Mouse (Mus musculus) intestine, embryonic 14.5 days (tissue): ENCODE results near the gene Oasl2. TPM values are rescaled to one million over a fixed set of nuclear protein-coding genes. Genes with fewer than 3 reads are reported as not detected.
A peak's percentile ranks its signal among the peaks of the same experiment; 100 is the strongest.
"Not testable (repeated sequence)": the region's sequence is repeated elsewhere in the genome, so short reads cannot be mapped to it uniquely, and the experiment has no call there.

ENCODE experiments used
- ATAC-seq: fragments of 200-750 bp; cut with Nextera tagmentation; replicated peaks from 2 replicates; pipeline ENCODE4 v1.8.0; 2017; ENCODE audit warnings: low read depth, moderate number of reproducible peaks, moderate TSS enrichment, moderate library complexity; ENCODE audit not compliant: low FRiP score, low TSS enrichment
- DNase-seq: peaks from one replicate; pipeline ENCODE4 v3.0.0-alpha.2; 2018; ENCODE audit warnings: low spot score
- H3K27ac ChIP-seq: fragments of 300-500 bp; sonication (generic); 2 replicates; pipeline ENCODE4 v1.5.1; 2014; ENCODE audit warnings: low read depth, mild to moderate bottlenecking, control low read depth
- H3K27me3 ChIP-seq: fragments of 300-500 bp; sonication (generic); replicated peaks from 2 replicates; pipeline ENCODE4 v1.6.1; 2014; ENCODE audit warnings: low read length, control low read depth; ENCODE audit not compliant: control insufficient read depth, insufficient read depth
- H3K36me3 ChIP-seq: fragments of 300-500 bp; sonication (generic); 2 replicates; pipeline ENCODE4 v1.6.1; 2014; ENCODE audit warnings: low read length, control low read depth; ENCODE audit not compliant: control insufficient read depth, insufficient read depth
- H3K4me1 ChIP-seq: fragments of 300-500 bp; sonication (generic); replicated peaks from 2 replicates; pipeline ENCODE4 v1.6.1; 2014; ENCODE audit warnings: low read length, control low read depth, mixed read lengths; ENCODE audit not compliant: control insufficient read depth, insufficient read depth
- H3K4me2 ChIP-seq: fragments of 300-500 bp; sonication (generic); 2 replicates; pipeline ENCODE4 v1.6.1; 2014; ENCODE audit warnings: low read length
- H3K4me3 ChIP-seq: fragments of 300-500 bp; sonication (generic); 2 replicates; pipeline ENCODE4 v1.5.1; 2014; ENCODE audit warnings: low read depth, low read length, control low read depth, mixed read lengths
- H3K9ac ChIP-seq: fragments of 300-500 bp; sonication (generic); 2 replicates; pipeline ENCODE4 v1.6.1; 2014; ENCODE audit warnings: mild to moderate bottlenecking, low read length
- H3K9me3 ChIP-seq: fragments of 300-500 bp; sonication (generic); 2 replicates; pipeline ENCODE4 v1.6.1; 2016; ENCODE audit warnings: low read length, control low read depth; ENCODE audit not compliant: control insufficient read depth
- WGBS: fragments of 180-500 bp; shearing (Covaris S2); extraction: QIAGEN DNeasy Blood & Tissue Kit; methylation state at CpG from one replicate; pipeline ENCODE4 v1.1.7; 2014; 5-methylcytosine and 5-hydroxymethylcytosine counted together
- polyA plus RNA-seq: library from polyadenylated mRNA; unstranded; fragments of >200 nt; fragmentation: Nextera tagmentation; extraction: Ambion mirVana; gene quantifications from 2 replicates; pipeline ENCODE4 v1.2.1, GENCODE M21; 2014

Oasl2 gene
- 5.1 and 8.3 TPM in 2 replicates for polyA plus RNA-seq

DNA sequence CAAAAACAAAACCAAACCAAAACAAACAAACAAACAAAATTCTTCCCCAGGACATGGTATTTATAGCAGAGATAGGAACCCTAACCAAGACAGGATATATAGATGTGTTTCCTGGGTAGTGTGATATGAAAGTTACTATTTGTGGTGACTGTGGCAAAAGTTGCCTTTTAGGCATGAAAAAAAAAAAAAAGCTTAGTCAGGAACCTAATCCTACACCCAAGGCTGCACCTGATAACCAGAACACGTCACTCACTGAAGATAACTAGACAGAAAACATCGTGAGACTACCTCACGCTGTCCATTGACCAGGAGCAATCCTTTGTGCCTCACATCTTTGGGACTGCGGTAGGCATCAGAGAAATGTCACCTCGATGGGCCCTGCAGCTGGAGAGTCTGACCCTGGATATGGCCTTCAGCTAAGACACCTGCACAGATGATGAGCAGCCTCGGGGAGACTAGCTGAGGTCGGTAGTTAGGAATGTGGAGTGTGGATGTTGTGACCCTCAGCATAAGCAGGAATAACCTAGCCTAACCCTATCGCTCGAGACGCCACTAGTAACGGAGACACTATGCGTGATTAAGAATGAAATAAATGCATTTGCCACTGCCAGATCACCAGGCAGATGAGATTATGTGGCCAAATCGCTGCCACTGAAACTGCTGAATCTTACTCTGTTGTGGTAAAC is at the start of gene Oasl2:
TSS of gene Oasl2 (plus strand) at position 249 of the 686 bp plus-strand sequence.
- Histone ChIP-seq H3K36me3 (no peaks in the 10 kb centered on the region), H3K27ac (no peak within 1 kb of the TSS; the same call in 1 of the 2 replicates), H3K4me2 (peak within 1 kb of the TSS; percentile 32), H3K27me3 (no peaks in the 10 kb centered on the region), H3K4me3 (peak within 1 kb of the TSS; percentile 12), H3K4me1 (no peaks in the 10 kb centered on the region), H3K9ac (no peak within 1 kb of the TSS), H3K9me3 (no peaks in the 10 kb centered on the region)
- peak; percentile 62 for DNase-seq
- 64% methylated on average over 13 of the region's 13 CpGs for WGBS
- ATAC-seq: no peak

DNA sequence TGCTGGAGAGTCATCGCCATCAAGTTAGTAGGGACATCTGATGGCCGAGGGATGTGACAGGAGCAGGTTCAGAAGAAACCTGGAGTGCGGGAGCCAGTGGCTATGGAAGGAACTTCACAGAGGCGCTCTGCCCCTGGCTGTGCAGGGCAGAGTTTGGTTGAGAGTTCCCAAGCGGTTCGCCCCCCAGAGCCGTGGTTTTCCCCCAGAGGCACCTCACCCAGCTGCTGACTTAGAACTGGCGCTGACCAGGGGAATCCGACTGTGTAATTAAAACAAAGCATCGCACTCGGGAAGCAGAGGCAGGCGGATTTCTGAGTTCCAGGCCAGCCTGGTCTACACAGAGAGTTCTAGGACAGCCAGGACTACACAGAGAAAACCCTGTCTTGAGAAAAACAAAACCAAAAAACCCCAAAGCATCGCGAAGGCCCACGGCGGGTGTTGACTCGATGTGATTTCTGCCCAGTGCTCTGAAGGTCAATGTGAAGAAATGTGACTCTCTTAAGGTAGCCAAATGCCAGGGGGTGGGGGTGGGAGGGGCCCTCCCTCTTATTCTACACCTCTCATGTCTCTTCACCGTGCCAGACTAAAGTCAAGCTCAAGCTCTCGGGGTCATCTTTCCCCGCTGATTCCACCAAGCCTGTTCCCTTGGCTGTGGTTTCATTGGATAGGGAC is 45.0 kb upstream of the Oasl2 start:
- Histone ChIP-seq H3K4me2 (no peak overlapping the region), H3K9ac (no peak overlapping the region), H3K36me3 (no peaks in the 10 kb centered on the region), H3K27ac (no peak overlapping the region), H3K4me1 (no peaks in the 10 kb centered on the region; the same call in 1 of the 2 replicates), H3K9me3 (no peaks in the 10 kb centered on the region), H3K4me3 (no peak overlapping the region), H3K27me3 (no peaks in the 10 kb centered on the region)
- 82% methylated on average over 20 of the region's 20 CpGs for WGBS
- DNase-seq (no peak), ATAC-seq (no peak)

DNA sequence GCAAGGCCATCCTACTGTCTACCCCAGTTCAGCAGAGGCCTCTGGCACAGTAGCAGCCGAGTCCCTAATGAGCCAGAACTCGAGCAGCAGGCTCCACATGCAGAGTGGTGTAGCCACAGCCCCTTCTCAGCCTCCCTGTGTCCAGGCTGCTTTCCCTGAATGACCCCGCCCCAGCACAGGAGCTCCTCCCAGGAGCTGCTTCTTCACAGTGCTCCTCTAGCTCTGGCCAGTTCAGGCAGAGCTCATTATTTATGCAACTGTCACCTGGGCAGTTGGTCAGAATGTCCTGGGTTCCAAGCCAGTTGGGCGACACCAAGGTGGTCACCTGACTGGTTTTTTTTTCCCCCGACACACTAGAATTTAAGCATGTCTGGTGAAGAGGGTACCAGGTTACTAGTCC is 43.4 kb upstream of the Oasl2 start, which contains the start of gene 4930519G04Rik:
TSS of gene 4930519G04Rik (plus strand) at position 301 of the 400 bp plus-strand sequence.
- not testable (repeated sequence) for H3K4me3 ChIP-seq, H3K4me1 ChIP-seq, ATAC-seq, H3K9ac ChIP-seq, H3K27me3 ChIP-seq, H3K36me3 ChIP-seq, H3K27ac ChIP-seq, DNase-seq, H3K9me3 ChIP-seq, H3K4me2 ChIP-seq
- 77% methylated on average over 3 of the region's 5 CpGs for WGBS

DNA sequence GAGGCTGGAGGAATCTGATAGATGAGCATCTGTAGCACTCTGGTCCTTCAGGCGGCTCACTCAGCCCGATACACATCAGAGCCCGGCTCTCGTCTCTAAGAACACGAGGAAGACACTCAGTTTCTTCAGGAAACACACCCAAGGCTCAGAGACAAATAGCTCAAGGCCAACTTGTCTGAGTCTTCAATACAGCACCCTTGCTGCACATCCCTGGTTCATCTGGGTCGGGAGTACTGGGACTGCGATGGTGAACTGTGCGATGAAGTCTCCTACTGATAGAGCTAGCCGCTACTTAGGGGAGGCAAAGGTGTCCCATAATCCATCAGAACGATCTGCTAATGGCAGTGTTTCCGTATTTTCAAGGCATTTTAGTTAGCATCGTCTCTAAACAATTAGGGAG is 38.2 kb upstream of the Oasl2 start, which contains the start of gene Gm9936:
TSS of gene Gm9936 (minus strand) at position 101 of the 400 bp plus-strand sequence.
- Histone ChIP-seq H3K4me3 (peak within 1 kb of the TSS; percentile 21), H3K4me2 (peak within 1 kb of the TSS; percentile 46), H3K9ac (no peak within 1 kb of the TSS), H3K27me3 (peaks cover 7% of the 10 kb centered on the region), H3K9me3 (no peaks in the 10 kb centered on the region), H3K27ac (no peak within 1 kb of the TSS), H3K4me1 (no peaks in the 10 kb centered on the region; the same call in 1 of the 2 replicates), H3K36me3 (no peaks in the 10 kb centered on the region)
- ATAC-seq: no peak
- 83% methylated on average over 12 of the region's 12 CpGs for WGBS
- no peak for DNase-seq

DNA sequence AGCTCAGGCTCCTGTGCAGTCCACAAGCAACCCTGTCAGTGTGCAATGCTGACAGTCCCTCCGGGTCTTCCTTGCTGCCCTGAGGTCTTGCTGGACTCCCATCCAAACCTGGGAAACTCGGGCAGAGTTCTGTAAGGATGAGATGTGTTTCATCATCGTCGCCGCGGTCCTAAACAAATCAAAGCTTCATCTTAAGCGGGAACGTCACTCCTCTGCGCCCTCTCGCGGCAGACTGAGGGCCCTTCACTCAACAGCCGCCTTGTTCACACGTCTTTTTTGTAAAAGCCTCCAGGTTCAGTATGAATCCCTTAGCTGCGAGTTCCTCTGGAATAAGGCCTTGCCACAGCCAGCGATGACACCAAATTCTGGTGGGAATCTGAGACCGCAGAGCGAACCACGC is 37.5 kb upstream of the Oasl2 start:
- Histone ChIP-seq H3K4me2 (peak overlapping the region; percentile 46), H3K27me3 (peaks cover 7% of the 10 kb centered on the region), H3K27ac (no peak overlapping the region), H3K9me3 (no peaks in the 10 kb centered on the region), H3K4me1 (no peaks in the 10 kb centered on the region; the same call in 1 of the 2 replicates), H3K4me3 (peak overlapping the region; percentile 21), H3K9ac (no peak overlapping the region), H3K36me3 (no peaks in the 10 kb centered on the region)
- ATAC-seq: no peak
- peak; percentile 88 for DNase-seq
- WGBS: 4% methylated on average over 18 of the region's 18 CpGs

DNA sequence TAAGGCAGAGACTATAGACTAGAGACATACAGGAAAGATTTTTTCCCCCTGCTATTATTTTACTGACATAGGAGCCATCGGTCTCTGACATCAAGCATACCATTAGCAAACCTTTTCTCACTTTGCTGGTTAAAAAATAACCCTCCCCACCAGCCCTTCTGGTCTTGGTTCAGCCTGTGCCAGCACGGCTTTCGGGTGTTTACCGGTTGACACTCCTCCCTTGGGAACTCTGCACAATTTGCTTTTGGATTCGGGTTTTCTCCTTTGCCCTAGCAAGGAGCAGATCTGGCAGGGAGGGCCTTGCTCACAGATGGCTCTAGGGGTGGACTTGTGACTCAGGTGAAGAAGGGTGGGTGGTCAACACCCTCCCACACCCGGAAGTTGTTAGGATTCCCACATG is 35.0 kb upstream of the Oasl2 start:
- ATAC-seq: no peak
- DNase-seq: no peak
- Histone ChIP-seq H3K9me3 (no peaks in the 10 kb centered on the region), H3K4me3 (no peak overlapping the region), H3K9ac (no peak overlapping the region), H3K4me2 (no peak overlapping the region), H3K4me1 (no peaks in the 10 kb centered on the region), H3K27me3 (peaks cover 7% of the 10 kb centered on the region), H3K27ac (no peak overlapping the region), H3K36me3 (no peaks in the 10 kb centered on the region)
- 59% methylated on average over 6 of the region's 6 CpGs for WGBS

DNA sequence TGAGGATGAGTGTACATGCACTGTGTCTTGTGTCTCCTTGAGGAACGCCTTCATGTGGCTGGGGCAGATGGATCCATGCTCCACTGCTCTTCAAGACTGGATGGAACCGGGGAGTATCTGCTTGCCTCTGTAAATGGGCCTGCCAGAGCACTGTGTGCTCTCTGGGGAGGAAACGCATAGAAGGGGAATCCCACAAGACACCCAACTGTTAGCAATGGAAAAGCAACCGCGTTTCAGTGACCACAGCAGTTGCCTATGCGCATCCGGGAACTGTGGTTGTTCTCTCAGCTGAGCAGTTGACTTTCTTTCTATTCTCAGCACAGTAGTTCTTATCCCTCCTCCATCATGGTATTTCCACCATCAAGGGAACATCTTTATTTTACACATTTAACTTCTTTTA is 31.9 kb upstream of the Oasl2 start:
- H3K27ac ChIP-seq: no peak overlapping the region
- no peak for ATAC-seq
- DNase-seq: no peak
- H3K9ac ChIP-seq: no peak overlapping the region
- no peaks in the 10 kb centered on the region for H3K27me3 ChIP-seq
- H3K36me3 ChIP-seq: no peaks in the 10 kb centered on the region
- WGBS: 86% methylated on average over 7 of the region's 7 CpGs
- H3K9me3 ChIP-seq: peaks cover 13% of the 10 kb centered on the region
- no peak overlapping the region for H3K4me3 ChIP-seq
- no peak overlapping the region for H3K4me2 ChIP-seq
- H3K4me1 ChIP-seq: no peaks in the 10 kb centered on the region

DNA sequence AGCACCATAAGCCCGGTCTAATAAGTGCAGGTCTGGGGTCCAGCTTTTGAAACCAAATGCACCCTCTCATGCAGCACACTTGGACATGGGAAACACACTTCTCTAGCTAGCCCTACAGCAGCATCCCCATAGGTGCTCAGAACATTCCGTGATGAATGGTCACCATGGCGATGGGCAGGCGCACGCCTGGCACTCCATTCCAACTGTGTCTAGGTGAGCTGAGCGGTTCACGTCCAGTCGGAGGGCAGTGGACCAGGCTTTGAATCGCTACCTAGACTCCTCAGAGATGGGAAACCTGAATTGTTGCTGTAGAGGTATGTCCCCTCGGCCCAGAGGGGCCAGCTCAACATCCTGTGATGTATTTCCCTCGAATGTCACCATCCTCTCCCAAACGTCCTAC is 31.5 kb upstream of the Oasl2 start:
- WGBS: 92% methylated on average over 12 of the region's 12 CpGs

More for the DNA sequence above, 31.5 kb upstream of the Oasl2 start:
- Histone ChIP-seq H3K27me3 (no peaks in the 10 kb centered on the region), H3K4me2 (no peak overlapping the region), H3K4me1 (no peaks in the 10 kb centered on the region), H3K36me3 (no peaks in the 10 kb centered on the region), H3K9me3 (peaks cover 13% of the 10 kb centered on the region), H3K27ac (no peak overlapping the region), H3K4me3 (no peak overlapping the region), H3K9ac (no peak overlapping the region)
- no peak for ATAC-seq
- DNase-seq: no peak
